In genomic region chr16:50293502-50294228, GRCm38 (mm10) we compare ENCODE assay signal across 12 mouse cellular contexts.
DNase-seq lines count a peak whose midpoint lies in the region; ATAC-seq lines count a peak whose summit lies in the region.
"Had no signal": no experiment of that assay in that cellular context is flagged by ENCODE, and none has a peak within 500 bp of the region (broad histone marks: within the 10 kb centered on the region; RNA-seq: fewer than 3 reads in every experiment).

No protein-coding gene starts in this region.

- no peak overlapping the region for H3K4me2 ChIP-seq in kidney, embryonic 14.5 days (replicated peaks; ENCODE audit: low read depth, low read length)
- H3K4me2 ChIP-seq: limb, embryonic 12.5 days; stomach, embryonic 15.5 days had no signal

- H3K36me3 ChIP-seq in kidney, embryonic 14.5 days (ENCODE audit: control insufficient read depth, insufficient read depth, low read length): no peaks in the 10 kb centered on the region
- H3K36me3 ChIP-seq: limb, embryonic 12.5 days; stomach, embryonic 15.5 days had no signal

- H3K9me3 ChIP-seq in kidney, embryonic 14.5 days (ENCODE audit: control insufficient read depth, low read length): no peaks in the 10 kb centered on the region
- H3K9me3 ChIP-seq: limb, embryonic 12.5 days; stomach, embryonic 15.5 days had no signal

- no peak overlapping the region for H3K9ac ChIP-seq in kidney, embryonic 14.5 days (ENCODE audit: low read depth, low read length)
- H3K9ac ChIP-seq: limb, embryonic 12.5 days; stomach, embryonic 15.5 days had no signal

- no peaks in the 10 kb centered on the region for H3K27me3 ChIP-seq in kidney, embryonic 14.5 days (ENCODE audit: control insufficient read depth, insufficient read depth, low read length)
- H3K27me3 ChIP-seq: limb, embryonic 12.5 days; stomach, embryonic 15.5 days had no signal

- H3K4me1 ChIP-seq in kidney, embryonic 14.5 days (ENCODE audit: control insufficient read depth, insufficient read depth, low read length): no peaks in the 10 kb centered on the region
- H3K4me1 ChIP-seq: limb, embryonic 12.5 days; stomach, embryonic 15.5 days had no signal

- H3K27ac ChIP-seq in kidney, embryonic 14.5 days (ENCODE audit: low read depth, low read length): no peak overlapping the region
- H3K27ac ChIP-seq: limb, embryonic 12.5 days; stomach, embryonic 15.5 days had no signal

- no peak overlapping the region for H3K4me3 ChIP-seq in kidney, embryonic 14.5 days (ENCODE audit: low read length)
- H3K4me3 ChIP-seq: limb, embryonic 12.5 days; myocyte; stomach, embryonic 15.5 days had no signal

- no peak for ATAC-seq in kidney, embryonic 14.5 days (ENCODE audit: low FRiP score, low TSS enrichment)

- DNase-seq in adrenal gland, postnatal 10 days: peak; percentile 11
- DNase-seq in adrenal gland, postnatal 4 days (ENCODE audit: low spot score in 2 of 2): no peak
- peak; percentile 27 for DNase-seq in kidney, postnatal 10 days
- DNase-seq in A20 (ENCODE audit: low read depth, low spot score): peak; percentile 23
- DNase-seq in embryo, embryonic 11 days: peak; percentile 51
- no peak for DNase-seq in T-cell, adult 2 months (ENCODE audit: low spot score)
- DNase-seq in adrenal gland, adult 18-20 months (ENCODE audit: low spot score in 2 of 2): no peak
- DNase-seq: heart, postnatal 36 days had no signal

- 83% methylated on average over 4 of the region's 4 CpGs for WGBS in kidney, embryonic 14.5 days

Comparison
In these comparisons a context has a peak if more than half of its experiments do, and no peak if none do; other contexts are left out.
1. DNase-seq: peak in adrenal gland, postnatal 10 days (single experiment), kidney, postnatal 10 days (single experiment), A20 (single experiment) and embryo, embryonic 11 days (single experiment); none in adrenal gland, postnatal 4 days (0 of 2), T-cell, adult 2 months (single experiment) and adrenal gland, adult 18-20 months (0 of 2).